Mouse (Mus musculus) ovary, postnatal 36 days (tissue): ENCODE measurements around the gene Tmem167.

Experiments used
- DNase-seq: peaks from one replicate; pipeline ENCODE4 v3.0.0; 2022; ENCODE audit warnings: low spot score, mixed read lengths

Gene Tmem167

DNA sequence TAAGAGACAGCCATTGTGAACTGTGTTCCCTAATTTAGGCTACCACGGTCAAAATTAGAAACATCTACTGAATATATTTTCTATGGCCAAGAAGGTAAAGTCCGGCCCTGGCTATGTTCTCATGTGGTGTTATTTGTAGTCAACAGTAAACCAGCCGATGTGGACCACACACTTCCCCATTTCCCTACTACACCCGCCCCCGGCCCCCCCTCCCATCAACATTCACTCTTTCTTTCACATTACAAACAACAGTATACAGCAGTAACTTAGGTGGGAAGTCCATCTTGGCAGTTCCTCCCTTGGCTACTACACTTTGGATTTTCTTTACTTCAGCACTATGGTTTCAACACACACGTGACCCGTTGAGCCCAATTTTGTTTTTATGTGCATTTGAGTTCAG, 94.6 kb downstream of the Tmem167 start:
- DNase-seq: no peak

DNA sequence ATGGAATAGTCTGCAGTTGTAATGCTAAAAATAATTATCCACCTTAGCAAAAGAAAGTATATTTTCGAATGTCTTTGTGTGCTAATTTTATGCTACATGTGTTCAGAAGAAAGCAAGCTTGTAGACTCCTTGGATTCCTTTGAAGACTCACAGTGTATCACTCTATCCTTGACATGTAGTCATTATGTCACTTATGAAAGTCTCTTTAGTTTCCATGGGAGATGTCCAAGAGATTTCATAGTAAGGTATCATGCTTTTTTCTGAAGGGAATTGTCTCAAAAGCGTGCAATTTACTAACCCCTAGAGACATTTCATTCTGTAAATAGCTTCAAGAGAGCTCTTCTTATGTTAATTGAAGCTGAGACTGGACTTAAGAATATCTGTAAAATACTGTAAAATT, 97.8 kb downstream of the Tmem167 start:
- no peak for DNase-seq

- DNase-seq: no peak
Observed at GRCm38 (mm10) chr13:90188021-90188420, 99.1 kb downstream of the Tmem167 start.

- no peak for DNase-seq
Observed at GRCm38 (mm10) chr13:90191794-90192193, 102.9 kb downstream of the Tmem167 start.
